Mouse (Mus musculus) forebrain, embryonic 14.5 days (tissue): ENCODE data around the gene Lbr. TPM values are rescaled to one million over a fixed set of nuclear protein-coding genes. Genes with fewer than 3 reads are reported as not detected.

Source experiments
- ATAC-seq: fragments of 200-750 bp; cut with Nextera tagmentation; 2 replicates; pipeline ENCODE4 v1.8.0; 2017; ENCODE audit warnings: mild to moderate bottlenecking, moderate library complexity
- DNase-seq: peaks from one replicate; pipeline ENCODE4 v3.0.0-alpha.2; 2015; ENCODE audit warnings: low spot score
- H3K27ac ChIP-seq: fragments of 300-500 bp; sonication (generic); 2 replicates; pipeline ENCODE4 v1.5.1; 2014; ENCODE audit warnings: low read depth, mild to moderate bottlenecking, control low read depth, low read length, moderate library complexity
- H3K27me3 ChIP-seq: fragments of 300-500 bp; sonication (generic); replicated peaks from 2 replicates; pipeline ENCODE4 v1.6.1; 2014; ENCODE audit warnings: low read length, control low read depth, mixed read lengths; ENCODE audit not compliant: control insufficient read depth, insufficient read depth
- H3K36me3 ChIP-seq: fragments of 300-500 bp; sonication (generic); 2 replicates; pipeline ENCODE4 v1.6.1; 2014; ENCODE audit warnings: low read length, control low read depth; ENCODE audit not compliant: control insufficient read depth, insufficient read depth
- H3K4me1 ChIP-seq: fragments of 300-500 bp; sonication (generic); 2 replicates; pipeline ENCODE4 v1.6.1; 2014; ENCODE audit warnings: antibody characterized with exemption, low read length, control low read depth; ENCODE audit not compliant: control insufficient read depth, insufficient read depth
- H3K4me2 ChIP-seq: fragments of 300-500 bp; sonication (generic); 2 replicates; pipeline ENCODE4 v1.6.1; 2014; ENCODE audit warnings: mild to moderate bottlenecking, control low read depth, low read length
- H3K4me3 ChIP-seq: fragments of 300-500 bp; sonication (generic); 2 replicates; pipeline ENCODE4 v1.5.1; 2014; ENCODE audit warnings: low read depth, low read length, control low read depth
- H3K9ac ChIP-seq: fragments of 300-500 bp; sonication (generic); 2 replicates; pipeline ENCODE4 v1.6.1; 2014; ENCODE audit warnings: mild to moderate bottlenecking, low read length, control low read depth, moderate library complexity
- H3K9me3 ChIP-seq: fragments of 300-500 bp; sonication (generic); replicated peaks from 2 replicates; pipeline ENCODE4 v1.6.1; 2016; ENCODE audit warnings: low read length, control low read depth, mixed read lengths; ENCODE audit not compliant: control insufficient read depth
- WGBS: fragments of 180-500 bp; shearing (Covaris S2); extraction: QIAGEN DNeasy Blood & Tissue Kit; methylation state at CpG from one replicate; pipeline ENCODE4 v1.1.7; 2014; 5-methylcytosine and 5-hydroxymethylcytosine counted together
- polyA plus RNA-seq: library from polyadenylated mRNA; unstranded; fragments of >200 nt; fragmentation: Nextera tagmentation; extraction: Ambion mirVana; gene quantifications from 2 replicates; pipeline ENCODE4 v1.2.1, GENCODE M21; 2014

Lbr gene
- polyA plus RNA-seq, 1 experiment from 2014 or later = 72.4 TPM

- Histone ChIP-seq H3K9ac (no peak overlapping the region), H3K4me2 (no peak overlapping the region), H3K27ac (no peak overlapping the region), H3K4me3 (no peak overlapping the region), H3K9me3 (no peaks in the 10 kb centered on the region), H3K36me3 (no peaks in the 10 kb centered on the region), H3K4me1 (peaks cover 3% of the 10 kb centered on the region; the same call in 1 of the 2 replicates), H3K27me3 (0 out of 2 replicates have a peak, but pooled peaks cover 2% of the 10 kb centered on the region)
- ATAC-seq (no peak), DNase-seq (no peak)
- 90% methylated on average over 3 of the region's 3 CpGs for WGBS
Measured at GRCm38 (mm10) chr1:181845767-181846166, 2.9 kb upstream of the Lbr start.

- 0 out of 2 replicates have a peak, but pooled peaks cover 2% of the 10 kb centered on the region for H3K27me3 ChIP-seq
- WGBS = 64% methylated on average over 15 of the region's 15 CpGs
- DNase-seq = no peak
- H3K27ac ChIP-seq = no peak overlapping the region
- ATAC-seq = no peak
- H3K9me3 ChIP-seq = no peaks in the 10 kb centered on the region
- H3K4me2 ChIP-seq = no peak overlapping the region
- H3K4me3 ChIP-seq = no peak overlapping the region
- H3K36me3 ChIP-seq = no peaks in the 10 kb centered on the region
- peaks cover 9% of the 10 kb centered on the region for H3K4me1 ChIP-seq
- H3K9ac ChIP-seq = no peak overlapping the region
Measured at GRCm38 (mm10) chr1:181844874-181845547, 2.2 kb upstream of the Lbr start.

- under 1% methylated on average over 93 of the region's 113 CpGs for whole genome bisulfite sequencing
- H3K9me3 ChIP-seq = no peaks in the 10 kb centered on the region
- peak; percentile 96 for DNase-seq
- H3K4me2 ChIP-seq = peak overlapping the region; percentile 77
- H3K27ac ChIP-seq = peak overlapping the region; percentile 89
- peak overlapping the region; percentile 93 for H3K9ac ChIP-seq
- H3K36me3 ChIP-seq = peaks cover 4% of the 10 kb centered on the region; the same call in 1 of the 2 replicates
- peaks cover 17% of the 10 kb centered on the region for H3K4me1 ChIP-seq
- H3K27me3 ChIP-seq = 0 out of 2 replicates have a peak, but pooled peaks cover 2% of the 10 kb centered on the region
- peak overlapping the region; percentile 92 for H3K4me3 ChIP-seq
- ATAC-seq = peak; percentile 98
Measured at GRCm38 (mm10) chr1:181841864-181842672, 778 bp downstream of the Lbr start.

- 1% methylated on average over 16 of the region's 16 CpGs for WGBS
- 0 out of 2 replicates have a peak, but pooled peaks cover 2% of the 10 kb centered on the region for H3K27me3 ChIP-seq
- H3K27ac ChIP-seq = peak overlapping the region; percentile 89
- H3K36me3 ChIP-seq = peaks cover 10% of the 10 kb centered on the region
- H3K4me1 ChIP-seq = peaks cover 17% of the 10 kb centered on the region
- peak overlapping the region; percentile 77 for H3K4me2 ChIP-seq
- DNase-seq (peak; percentile 21), ATAC-seq (no peak)
- peak overlapping the region; percentile 92 for H3K4me3 ChIP-seq
- H3K9me3 ChIP-seq = no peaks in the 10 kb centered on the region
- H3K9ac ChIP-seq = peak overlapping the region; percentile 93
Measured at GRCm38 (mm10) chr1:181841396-181841795, 1.4 kb downstream of the Lbr start.

GRCm38 (mm10) chr1:181839746-181840366, 3.0 kb downstream of the Lbr start:
- DNase-seq = no peak
- 6% methylated on average over 6 of the region's 6 CpGs for WGBS
- peak overlapping the region; percentile 52 for H3K9ac ChIP-seq
- no peaks in the 10 kb centered on the region for H3K9me3 ChIP-seq
- H3K36me3 ChIP-seq = peaks cover 25% of the 10 kb centered on the region
- H3K4me3 ChIP-seq = peak overlapping the region; percentile 92
- H3K27ac ChIP-seq = no peak overlapping the region
- H3K4me2 ChIP-seq = peak overlapping the region; percentile 77
- ATAC-seq = no peak
- H3K27me3 ChIP-seq = 0 out of 2 replicates have a peak, but pooled peaks cover 2% of the 10 kb centered on the region
- H3K4me1 ChIP-seq = peaks cover 17% of the 10 kb centered on the region

GRCm38 (mm10) chr1:181838111-181838510, 4.7 kb downstream of the Lbr start:
- no peak for DNase-seq
- no peak for ATAC-seq
- WGBS = 81% methylated on average over 5 of the region's 5 CpGs
- H3K9ac ChIP-seq = no peak overlapping the region
- no peak overlapping the region for H3K4me2 ChIP-seq
- H3K27ac ChIP-seq = no peak overlapping the region
- H3K36me3 ChIP-seq = peaks cover 41% of the 10 kb centered on the region
- H3K4me1 ChIP-seq = peaks cover 17% of the 10 kb centered on the region
- H3K4me3 ChIP-seq = no peak overlapping the region
- H3K9me3 ChIP-seq = no peaks in the 10 kb centered on the region
- H3K27me3 ChIP-seq = no peaks in the 10 kb centered on the region

GRCm38 (mm10) chr1:181833143-181833542, 9.7 kb downstream of the Lbr start:
- H3K4me1 ChIP-seq = no peaks in the 10 kb centered on the region
- no peaks in the 10 kb centered on the region for H3K9me3 ChIP-seq
- ATAC-seq (no peak), DNase-seq (no peak)
- H3K27me3 ChIP-seq = no peaks in the 10 kb centered on the region
- no peak overlapping the region for H3K4me2 ChIP-seq
- no peak overlapping the region for H3K27ac ChIP-seq
- H3K9ac ChIP-seq = no peak overlapping the region
- H3K36me3 ChIP-seq = peaks cover 87% of the 10 kb centered on the region
- WGBS = 87% methylated on average over 6 of the region's 6 CpGs
- H3K4me3 ChIP-seq = no peak overlapping the region

- no peak overlapping the region for H3K4me3 ChIP-seq
- no peaks in the 10 kb centered on the region for H3K27me3 ChIP-seq
- 85% methylated on average over 5 of the region's 5 CpGs for WGBS
- DNase-seq (no peak), ATAC-seq (no peak)
- H3K9me3 ChIP-seq = no peaks in the 10 kb centered on the region
- H3K27ac ChIP-seq = no peak overlapping the region
- H3K4me1 ChIP-seq = no peaks in the 10 kb centered on the region
- no peak overlapping the region for H3K4me2 ChIP-seq
- H3K9ac ChIP-seq = no peak overlapping the region
- H3K36me3 ChIP-seq = peaks cover 89% of the 10 kb centered on the region
Measured at GRCm38 (mm10) chr1:181832720-181833119, 10.1 kb downstream of the Lbr start.
